Mouse (Mus musculus) brown adipose tissue, adult 24 weeks (tissue): Measurements from ENCODE around the gene Oxld1. TPM values are rescaled to one million over a fixed set of nuclear protein-coding genes. Genes with fewer than 3 reads are reported as not detected.
"Not testable (repeated sequence)": the region's sequence is repeated elsewhere in the genome, so short reads cannot be mapped to it uniquely, and the experiment has no call there.

Experiments used
- H3K27ac ChIP-seq: fragments of 200-500 bp; replicated peaks from 2 replicates; pipeline ENCODE4 v1.5.1; 2012; ENCODE audit warnings: low read depth, mild to moderate bottlenecking, low read length
- H3K4me1 ChIP-seq: fragments of 200-500 bp; 2 replicates; pipeline ENCODE4 v1.6.1; 2012; ENCODE audit warnings: low read length, mixed read lengths; ENCODE audit not compliant: control insufficient read depth, insufficient read depth, insufficient read length
- H3K4me3 ChIP-seq: fragments of 200-500 bp; 2 replicates; pipeline ENCODE4 v1.5.1; 2012; ENCODE audit warnings: low read depth, mild to moderate bottlenecking, low read length, moderate library complexity; ENCODE audit not compliant: insufficient read depth
- polyA plus RNA-seq: library from polyadenylated mRNA; stranded (reverse); fragments of >200 nt; gene quantifications from 2 replicates; pipeline ENCODE4 v1.2.4, GENCODE M21; 2012; ENCODE audit not compliant: missing spikeins, insufficient read depth, insufficient read length

The Oxld1 gene
- polyA plus RNA-seq, 1 experiment = 70.2 TPM

DNA sequence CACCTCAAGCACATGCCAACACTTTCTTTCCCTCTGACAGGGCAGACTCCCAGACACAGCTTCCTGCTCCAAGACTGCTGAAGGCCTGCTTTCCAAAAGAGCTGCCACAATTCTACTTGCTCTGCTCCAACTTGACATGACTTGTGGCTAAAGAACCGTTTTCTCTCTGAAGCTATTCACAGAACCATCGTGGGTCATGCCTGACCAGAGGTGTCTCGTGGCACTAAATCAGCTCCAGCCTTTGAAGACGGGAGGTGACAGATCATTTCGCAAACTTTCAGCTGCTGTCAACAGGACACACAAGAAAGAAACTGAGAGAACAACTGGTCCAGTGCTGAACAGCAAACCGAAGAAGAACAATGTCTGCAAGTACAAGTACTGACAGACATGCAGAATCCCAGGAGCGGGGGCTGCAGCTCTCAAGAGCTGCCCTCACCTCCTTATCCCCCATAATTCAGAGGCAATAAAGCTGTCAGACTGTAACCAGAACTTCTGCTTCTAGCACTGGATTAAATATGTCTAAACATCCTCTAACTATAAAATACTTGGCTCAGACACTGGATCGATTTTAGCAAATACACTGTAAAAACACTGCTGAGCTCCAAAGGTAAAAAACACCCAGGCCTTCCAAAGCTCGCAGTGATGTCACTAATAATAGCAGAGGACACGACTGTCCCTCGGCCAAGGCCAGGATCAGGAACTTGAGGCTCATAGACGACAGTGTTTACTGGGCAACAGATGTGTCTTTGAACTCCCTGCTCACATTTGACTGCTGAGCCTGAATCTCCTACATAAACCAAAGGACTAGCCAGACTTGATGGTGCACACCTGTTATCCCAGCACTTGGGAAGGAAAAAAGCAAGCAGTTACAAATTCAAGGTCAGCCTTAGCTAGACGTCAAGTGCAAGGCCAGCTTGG is 35.0 kb downstream of the Oxld1 start:
- Histone ChIP-seq H3K4me1 (no peaks in the 10 kb centered on the region), H3K4me3 (no peak overlapping the region), H3K27ac (no peak overlapping the region)

DNA sequence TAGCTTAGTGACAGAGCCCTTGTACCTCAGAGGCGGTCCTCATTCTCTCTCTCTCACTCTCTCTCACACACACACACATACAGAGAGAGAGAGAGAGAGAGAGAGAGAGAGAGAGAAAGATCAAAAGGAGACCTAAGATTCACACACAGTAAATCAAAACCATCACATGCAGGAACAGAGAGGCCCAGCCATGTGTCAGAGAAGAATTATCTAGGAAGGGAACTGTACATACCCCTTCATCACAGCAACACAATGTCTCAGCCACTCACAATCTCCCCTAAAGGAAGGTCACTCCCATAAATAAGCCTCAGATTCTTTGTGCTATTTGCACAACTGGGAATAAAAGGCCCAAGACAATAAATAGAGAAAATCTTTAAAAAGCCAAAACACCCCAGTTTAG is 39.3 kb downstream of the Oxld1 start:
- no peak overlapping the region for H3K27ac ChIP-seq
- H3K4me1 ChIP-seq = no peaks in the 10 kb centered on the region
- no peak overlapping the region for H3K4me3 ChIP-seq

GRCm38 (mm10) chr11:120417852-120418251 is 40.0 kb downstream of the Oxld1 start:
- H3K4me1 ChIP-seq = no peaks in the 10 kb centered on the region
- H3K27ac ChIP-seq = no peak overlapping the region
- no peak overlapping the region for H3K4me3 ChIP-seq

DNA sequence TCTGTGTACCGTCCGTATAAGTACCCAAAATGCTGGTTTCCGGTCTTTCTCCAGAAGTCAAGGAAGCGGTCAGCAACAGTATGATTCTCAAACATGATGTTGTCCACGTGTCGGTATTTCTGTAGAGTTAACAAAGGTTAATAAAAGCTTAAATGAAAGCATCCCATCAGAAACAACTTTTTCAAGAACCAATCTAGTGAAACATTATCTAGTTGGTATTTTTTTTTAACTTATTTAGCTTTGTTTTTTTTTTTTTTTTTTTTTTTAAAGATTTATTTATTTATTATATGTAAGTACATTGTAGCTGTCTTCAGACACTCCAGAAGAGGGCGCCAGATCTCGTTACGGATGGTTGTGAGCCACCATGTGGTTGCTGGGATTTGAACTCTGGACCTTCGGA is 44.2 kb downstream of the Oxld1 start:
- H3K27ac ChIP-seq, H3K4me3 ChIP-seq, H3K4me1 ChIP-seq: not testable (repeated sequence)

Other genes starting within 250 kb of the Oxld1 start
- gene Bahcc1, start 225.1 kb downstream of the Oxld1 start, polyA plus RNA-seq = 5.7 and 5.9 TPM in 2 replicates
- gene Actg1, start 109.5 kb downstream of the Oxld1 start, polyA plus RNA-seq = 325 and 418 TPM in 2 replicates
- gene Fscn2, start 96.5 kb downstream of the Oxld1 start, polyA plus RNA-seq = not detected in 2 replicates
- 6.2 and 7.3 TPM in 2 replicates for gene Faap100, start 79.3 kb downstream of the Oxld1 start, polyA plus RNA-seq
- 27.2 and 35.9 TPM in 2 replicates for gene Nploc4, start 20.4 kb downstream of the Oxld1 start, polyA plus RNA-seq
- gene Tspan10, start 15.4 kb downstream of the Oxld1 start, polyA plus RNA-seq = not detected in 2 replicates
- gene Pde6g, start 4.6 kb downstream of the Oxld1 start, polyA plus RNA-seq = not detected in 2 replicates
- gene Ccdc137, start within 50 bp of the Oxld1 start, polyA plus RNA-seq = 5.7 and 8.6 TPM in 2 replicates
- gene Arl16, start 9.5 kb upstream of the Oxld1 start, polyA plus RNA-seq = 11.4 and 20.4 TPM in 2 replicates
- gene Mrpl12, start 26.5 kb upstream of the Oxld1 start, polyA plus RNA-seq = 278 and 304 TPM in 2 replicates
- gene Slc25a10, start 33.8 kb upstream of the Oxld1 start, polyA plus RNA-seq = 32.9 and 33.9 TPM in 2 replicates
- gene Gcgr, start 72.6 kb upstream of the Oxld1 start, polyA plus RNA-seq = not detected in 2 replicates
- 24.6 and 28.0 TPM in 2 replicates for gene Mcrip1, start 91.7 kb upstream of the Oxld1 start, polyA plus RNA-seq
- 4.1 and 5.5 TPM in 2 replicates for gene Ppp1r27, start 93.1 kb upstream of the Oxld1 start, polyA plus RNA-seq
- 95.0 and 97.3 TPM in 2 replicates for gene P4hb, start 115.2 kb upstream of the Oxld1 start, polyA plus RNA-seq
- 117 and 146 TPM in 2 replicates for gene Arhgdia, start 123.6 kb upstream of the Oxld1 start, polyA plus RNA-seq
- 49.2 and 58.8 TPM in 2 replicates for gene Alyref, start 140.3 kb upstream of the Oxld1 start, polyA plus RNA-seq
- gene Anapc11, start 140.4 kb upstream of the Oxld1 start, polyA plus RNA-seq = 54.9 and 59.1 TPM in 2 replicates
- not detected in 2 replicates for gene Npb, start 150.4 kb upstream of the Oxld1 start, polyA plus RNA-seq
- gene Pcyt2, start 159.9 kb upstream of the Oxld1 start, polyA plus RNA-seq = 104 and 131 TPM in 2 replicates
- 5.8 and 10.5 TPM in 2 replicates for gene Sirt7, start 167.2 kb upstream of the Oxld1 start, polyA plus RNA-seq
- gene Mafg, start 175.5 kb upstream of the Oxld1 start, polyA plus RNA-seq = 10.4 and 13.3 TPM in 2 replicates
- gene Pycr1, start 185.7 kb upstream of the Oxld1 start, polyA plus RNA-seq = 1.0 and 1.3 TPM in 2 replicates
- 2.7 and 3.8 TPM in 2 replicates for gene Myadml2, start 190.1 kb upstream of the Oxld1 start, polyA plus RNA-seq
- not detected in 2 replicates for gene Notum, start 203.1 kb upstream of the Oxld1 start, polyA plus RNA-seq
- gene Aspscr1, start 214.9 kb upstream of the Oxld1 start, polyA plus RNA-seq = 33.3 and 33.7 TPM in 2 replicates